Comparison of ENCODE assay signal across 13 mouse cellular contexts in the genomic region with DNA sequence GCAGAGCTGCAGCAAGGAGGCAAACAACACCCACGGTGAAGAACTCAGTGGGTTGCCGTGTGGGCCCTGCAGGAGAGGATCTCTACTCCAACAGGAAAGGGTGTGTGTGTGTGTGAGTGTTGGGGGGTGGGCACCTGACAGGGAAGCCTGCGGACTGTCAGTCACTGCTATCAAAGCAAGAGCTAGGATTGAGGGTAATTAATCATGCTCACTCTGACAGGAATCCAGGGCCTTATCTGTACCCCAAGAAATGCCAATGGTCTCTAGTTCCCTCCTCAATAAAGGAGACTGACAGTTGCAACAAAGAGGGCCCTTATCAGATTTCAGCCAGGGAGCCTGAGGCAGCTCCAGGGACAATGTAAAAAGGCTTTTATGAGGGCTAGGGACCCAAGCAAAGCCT. TPM values are rescaled to one million over a fixed set of nuclear protein-coding genes. Genes with fewer than 3 reads are reported as not detected.
DNase-seq lines count a peak whose midpoint lies in the region; ATAC-seq and TF ChIP-seq lines count a peak whose summit lies in the region.
"Had no signal": no experiment of that assay in that cellular context is flagged by ENCODE, and none has a peak within 500 bp of the region (broad histone marks: within the 10 kb centered on the region; RNA-seq: fewer than 3 reads in every experiment).

No protein-coding gene starts in this region.

- ATAC-seq in hindbrain, postnatal 0 days: no peak
- no peak for ATAC-seq in midbrain, embryonic 13.5 days
- no peak for ATAC-seq in midbrain, postnatal 0 days (ENCODE audit: low FRiP score)
- ATAC-seq in midbrain, embryonic 14.5 days (ENCODE audit: low FRiP score, low TSS enrichment): no peak; the same call in 1 of the 2 replicates
- ATAC-seq: forebrain, embryonic 16.5 days had no signal

- no peak for TF ChIP-seq CTCF in hindbrain, postnatal 0 days (IDR thresholded peaks at IDR 0.05; ENCODE audit: low read depth)
- no peak for TF ChIP-seq CTCF in midbrain, postnatal 0 days (IDR thresholded peaks at IDR 0.05)

- peaks cover 93% of the 10 kb centered on the region for H3K4me1 ChIP-seq in hindbrain, embryonic 10.5 days (replicated peaks)
- H3K4me1 ChIP-seq in hindbrain, postnatal 0 days (ENCODE audit: insufficient read depth, low read length): no peaks in the 10 kb centered on the region
- H3K4me1 ChIP-seq in midbrain, embryonic 13.5 days (replicated peaks): peaks cover 44% of the 10 kb centered on the region
- no peaks in the 10 kb centered on the region for H3K4me1 ChIP-seq in midbrain, postnatal 0 days (ENCODE audit: insufficient read depth, low read length)
- H3K4me1 ChIP-seq in midbrain, embryonic 14.5 days (ENCODE audit: control insufficient read depth, insufficient read depth, low read length): peaks cover 14% of the 10 kb centered on the region

- H3K36me3 ChIP-seq in hindbrain, embryonic 10.5 days: peaks cover 48% of the 10 kb centered on the region
- no peaks in the 10 kb centered on the region for H3K36me3 ChIP-seq in hindbrain, postnatal 0 days (ENCODE audit: insufficient read depth, low read length)
- peaks cover 20% of the 10 kb centered on the region for H3K36me3 ChIP-seq in midbrain, embryonic 13.5 days
- no peaks in the 10 kb centered on the region; the same call in 1 of the 2 replicates for H3K36me3 ChIP-seq in midbrain, postnatal 0 days (ENCODE audit: insufficient read depth, low read length)
- H3K36me3 ChIP-seq in midbrain, embryonic 14.5 days (ENCODE audit: control insufficient read depth, insufficient read depth, low read length): peaks cover 10% of the 10 kb centered on the region

- no peak overlapping the region for H3K9ac ChIP-seq in hindbrain, postnatal 0 days (replicated peaks; ENCODE audit: low read length)
- H3K9ac ChIP-seq in midbrain, embryonic 13.5 days (replicated peaks): no peak overlapping the region
- no peak overlapping the region; the same call in 1 of the 2 replicates for H3K9ac ChIP-seq in midbrain, postnatal 0 days (replicated peaks; ENCODE audit: low read length, poor library complexity, severe bottlenecking)
- H3K9ac ChIP-seq in midbrain, embryonic 14.5 days (replicated peaks; ENCODE audit: low read length): no peak overlapping the region
- H3K9ac ChIP-seq: liver, embryonic 15.5 days had no signal

- H3K27ac ChIP-seq in hindbrain, embryonic 10.5 days: peak overlapping the region; percentile 83
- no peak overlapping the region for H3K27ac ChIP-seq in hindbrain, postnatal 0 days
- peak overlapping the region; percentile 68 for H3K27ac ChIP-seq in midbrain, embryonic 13.5 days
- H3K27ac ChIP-seq in midbrain, postnatal 0 days (ENCODE audit: low read depth, low read length): no peak overlapping the region
- peak overlapping the region; percentile 52 for H3K27ac ChIP-seq in midbrain, embryonic 14.5 days (replicated peaks; ENCODE audit: low read depth, low read length)
- H3K27ac ChIP-seq: liver, embryonic 15.5 days had no signal

- no peak overlapping the region for H3K4me2 ChIP-seq in hindbrain, postnatal 0 days (ENCODE audit: low read depth, low read length)
- no peak overlapping the region for H3K4me2 ChIP-seq in midbrain, embryonic 13.5 days (replicated peaks)
- no peak overlapping the region for H3K4me2 ChIP-seq in midbrain, postnatal 0 days (ENCODE audit: low read depth, low read length, poor library complexity, severe bottlenecking)
- no peak overlapping the region for H3K4me2 ChIP-seq in midbrain, embryonic 14.5 days (ENCODE audit: low read length)
- H3K4me2 ChIP-seq: liver, embryonic 15.5 days had no signal

- peak; percentile 53 for DNase-seq in embryo, embryonic 10 days (ENCODE audit: low spot score)
- no peak for DNase-seq in embryo, embryonic 11 days
- DNase-seq in hindbrain, embryonic 10.5 days (ENCODE audit: low spot score): peak; percentile 37
- no peak for DNase-seq in hindbrain, postnatal 0 days (ENCODE audit: low spot score)
- DNase-seq in midbrain, postnatal 0 days (ENCODE audit: low spot score): no peak
- no peak for DNase-seq in midbrain, embryonic 14.5 days
- DNase-seq in adrenal gland, adult (ENCODE audit: inconsistent age in 2 of 2, low spot score in 1 of 2): no peak
- DNase-seq: cerebellum, adult 11-12 months; kidney, adult 11 months; spleen, adult 18-20 months had no signal

- H3K27me3 ChIP-seq in hindbrain, embryonic 10.5 days (ENCODE audit: insufficient read depth, poor library complexity, severe bottlenecking): no peaks in the 10 kb centered on the region
- H3K27me3 ChIP-seq in hindbrain, postnatal 0 days (ENCODE audit: insufficient read depth, low read length): no peaks in the 10 kb centered on the region
- H3K27me3 ChIP-seq in midbrain, embryonic 13.5 days: no peaks in the 10 kb centered on the region
- no peaks in the 10 kb centered on the region for H3K27me3 ChIP-seq in midbrain, postnatal 0 days (ENCODE audit: insufficient read depth, low read length)
- no peaks in the 10 kb centered on the region for H3K27me3 ChIP-seq in midbrain, embryonic 14.5 days (ENCODE audit: control insufficient read depth, insufficient read depth, low read length)
- H3K27me3 ChIP-seq: liver, embryonic 15.5 days had no signal

- WGBS in hindbrain, embryonic 10.5 days: 16% methylated on average over 3 of the region's 3 CpGs
- 29% methylated on average over 3 of the region's 3 CpGs for WGBS in hindbrain, postnatal 0 days
- WGBS in midbrain, embryonic 13.5 days: 35% methylated on average over 3 of the region's 3 CpGs
- WGBS in midbrain, postnatal 0 days: 37% methylated on average over 3 of the region's 3 CpGs
- WGBS in midbrain, embryonic 14.5 days: 28% methylated on average over 3 of the region's 3 CpGs

- H3K9me3 ChIP-seq in hindbrain, embryonic 10.5 days: no peaks in the 10 kb centered on the region
- H3K9me3 ChIP-seq in hindbrain, postnatal 0 days (ENCODE audit: low read length): no peaks in the 10 kb centered on the region
- no peaks in the 10 kb centered on the region for H3K9me3 ChIP-seq in midbrain, embryonic 13.5 days
- H3K9me3 ChIP-seq in midbrain, postnatal 0 days (ENCODE audit: low read length): no peaks in the 10 kb centered on the region
- no peaks in the 10 kb centered on the region for H3K9me3 ChIP-seq in midbrain, embryonic 14.5 days (ENCODE audit: control insufficient read depth, low read length)
- H3K9me3 ChIP-seq: liver, embryonic 15.5 days had no signal

- no peak overlapping the region for H3K4me3 ChIP-seq in hindbrain, embryonic 10.5 days
- H3K4me3 ChIP-seq in hindbrain, postnatal 0 days (ENCODE audit: low read length): no peak overlapping the region
- H3K4me3 ChIP-seq in midbrain, embryonic 13.5 days (replicated peaks): no peak overlapping the region
- H3K4me3 ChIP-seq in midbrain, postnatal 0 days (ENCODE audit: low read depth, low read length): no peak overlapping the region
- no peak overlapping the region for H3K4me3 ChIP-seq in midbrain, embryonic 14.5 days (replicated peaks; ENCODE audit: low read depth, low read length)
- H3K4me3 ChIP-seq: liver, embryonic 15.5 days had no signal

RNA-seq across cellular contexts. Expression of a gene that starts 33.5 kb away (rescaled TPM):
- polyA plus RNA-seq in hindbrain, embryonic 10.5 days (2016; fragmentation: Nextera tagmentation; extraction: Ambion mirVana): 42.7 and 57.7 TPM in 2 replicates
- 7.7 TPM in 2 replicates for total RNA-seq in hindbrain, postnatal 0 days (2014; rRNA removed)
- 4.3 and 4.4 TPM in 2 replicates for polyA plus RNA-seq in hindbrain, postnatal 0 days (2015; fragmentation: Nextera tagmentation; extraction: Ambion mirVana)
- 15.1 and 18.0 TPM in 2 replicates for polyA plus RNA-seq in midbrain, embryonic 13.5 days (2015; fragmentation: Nextera tagmentation; extraction: Ambion mirVana)
- 4.9 and 5.3 TPM in 2 replicates for total RNA-seq in midbrain, postnatal 0 days (2014; rRNA removed)
- 3.7 and 4.6 TPM in 2 replicates for polyA plus RNA-seq in midbrain, postnatal 0 days (2015; fragmentation: Nextera tagmentation; extraction: Ambion mirVana)
- polyA plus RNA-seq in midbrain, embryonic 14.5 days (2014; fragmentation: Nextera tagmentation; extraction: Ambion mirVana): 8.7 and 9.6 TPM in 2 replicates

RNA-seq across cellular contexts. Expression of a gene that starts 37.4 kb away (rescaled TPM):
- 90.7 and 105 TPM in 2 replicates for polyA plus RNA-seq in hindbrain, embryonic 10.5 days (2016; fragmentation: Nextera tagmentation; extraction: Ambion mirVana)
- 76.3 and 83.7 TPM in 2 replicates for total RNA-seq in hindbrain, postnatal 0 days (2014; rRNA removed)
- 48.8 and 52.7 TPM in 2 replicates for polyA plus RNA-seq in hindbrain, postnatal 0 days (2015; fragmentation: Nextera tagmentation; extraction: Ambion mirVana)
- 80.0 and 84.9 TPM in 2 replicates for polyA plus RNA-seq in midbrain, embryonic 13.5 days (2015; fragmentation: Nextera tagmentation; extraction: Ambion mirVana)
- 82.1 and 83.7 TPM in 2 replicates for total RNA-seq in midbrain, postnatal 0 days (2014; rRNA removed)
- polyA plus RNA-seq in midbrain, postnatal 0 days (2015; fragmentation: Nextera tagmentation; extraction: Ambion mirVana): 53.4 and 54.3 TPM in 2 replicates
- 66.3 and 68.7 TPM in 2 replicates for polyA plus RNA-seq in midbrain, embryonic 14.5 days (2014; fragmentation: Nextera tagmentation; extraction: Ambion mirVana)

Comparison
In these comparisons a context has a peak if more than half of its experiments do, and no peak if none do; other contexts are left out.
1. DNase-seq: peak in embryo, embryonic 10 days (single experiment) and hindbrain, embryonic 10.5 days (single experiment); none in embryo, embryonic 11 days (single experiment), hindbrain, postnatal 0 days (single experiment), midbrain, postnatal 0 days (single experiment), midbrain, embryonic 14.5 days (single experiment) and adrenal gland, adult (0 of 2).
2. H3K27ac ChIP-seq: peak in hindbrain, embryonic 10.5 days (single experiment), midbrain, embryonic 13.5 days (single experiment) and midbrain, embryonic 14.5 days (single experiment); none in hindbrain, postnatal 0 days (single experiment) and midbrain, postnatal 0 days (single experiment).